Mouse (Mus musculus) regulatory T cell (primary cell): ENCODE data around the gene Rps17.

ENCODE experiments used
- in situ Hi-C: fragments of 300-600 bp; cut with MboI, MseI; formaldehyde crosslinking; loops from one replicate; pipeline ENCODE4 v1.15.1; 2025; ENCODE audit warnings: high pct_unique_total_duplicates

Gene Rps17

GRCm38 (mm10) chr7:81335705-81336431 is 9.2 kb downstream of the Rps17 start:
- in situ Hi-C loops, result no loop called here

GRCm38 (mm10) chr7:81331851-81332250 is 13.2 kb downstream of the Rps17 start:
- in situ Hi-C loops, result no loop called here

- in situ Hi-C loops, result no loop called here
These were observed 14.3 kb downstream of the Rps17 start for GRCm38 (mm10) chr7:81330767-81331166.

GRCm38 (mm10) chr7:81327661-81328060 is 17.4 kb downstream of the Rps17 start:
- in situ Hi-C loops, result no loop called here

GRCm38 (mm10) chr7:81326859-81327258 is 18.2 kb downstream of the Rps17 start:
- in situ Hi-C loops, result no loop called here

DNA sequence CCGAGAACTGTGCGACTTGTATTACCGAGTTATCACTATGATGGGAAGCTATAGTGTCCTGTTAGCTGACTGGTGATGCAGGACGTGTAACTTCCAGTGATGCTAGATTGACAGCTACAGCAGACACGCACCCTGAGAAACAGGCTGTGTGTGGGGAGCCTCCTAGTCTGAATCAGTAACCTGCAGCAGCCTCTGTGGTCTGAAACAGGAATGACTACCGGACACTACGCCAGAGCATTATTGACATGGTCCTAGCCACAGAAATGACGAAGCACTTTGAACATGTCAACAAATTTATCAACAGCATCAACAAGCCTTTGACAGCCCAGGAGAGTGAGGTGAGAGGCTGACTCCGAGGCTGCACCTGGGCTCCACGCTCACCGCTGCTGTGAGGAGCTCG is 19.0 kb downstream of the Rps17 start:
- in situ Hi-C loops, result no loop called here

GRCm38 (mm10) chr7:81321776-81322175 is 23.3 kb downstream of the Rps17 start:
- in situ Hi-C loops, result no loop called here

DNA sequence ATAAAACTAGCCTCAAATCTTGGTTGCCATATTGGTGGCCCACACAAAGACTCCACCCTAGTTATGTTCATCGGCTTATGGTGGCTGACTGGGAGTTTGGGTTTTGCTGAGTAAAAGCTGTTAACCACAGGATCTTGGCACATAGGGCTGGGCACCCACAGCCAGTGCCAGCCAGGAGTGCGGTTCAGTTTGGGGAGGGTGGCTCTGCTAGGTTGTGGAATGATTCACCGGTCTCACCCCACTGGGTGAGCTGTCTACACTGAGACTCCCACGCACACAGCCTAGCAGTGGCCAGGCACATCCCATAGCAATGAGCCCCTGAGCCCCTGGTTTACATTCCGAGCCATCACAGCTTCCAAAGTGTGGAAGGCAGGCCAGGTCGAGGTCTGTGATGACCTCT is 25.3 kb downstream of the Rps17 start:
- in situ Hi-C loops, result loop anchor here (10.0 kb wide), 1 partner anchor 155 kb away; no protein-coding TSS in a partner anchor

DNA sequence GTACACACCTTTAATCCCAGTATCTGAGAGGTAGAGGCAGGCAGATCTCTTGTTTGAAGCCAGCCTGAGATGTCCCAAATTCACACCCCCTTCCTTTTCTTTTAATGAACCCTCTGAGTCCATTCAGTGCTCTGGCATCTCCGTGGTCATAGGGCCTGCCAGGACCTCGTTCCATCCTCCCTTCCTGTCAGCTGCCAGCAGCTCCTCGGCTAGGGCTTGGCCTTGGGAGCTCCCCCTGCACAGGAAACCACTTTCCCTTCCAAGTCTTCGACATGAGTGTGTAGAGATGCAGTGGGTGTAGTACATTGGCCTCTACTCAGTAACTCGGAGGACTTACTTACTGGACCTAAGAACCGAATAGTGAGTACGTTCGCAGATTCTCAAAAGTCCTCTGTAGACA is 29.5 kb downstream of the Rps17 start:
- in situ Hi-C loops, result loop anchor here (10.0 kb wide), 1 partner anchor 151 kb away; no protein-coding TSS in a partner anchor

DNA sequence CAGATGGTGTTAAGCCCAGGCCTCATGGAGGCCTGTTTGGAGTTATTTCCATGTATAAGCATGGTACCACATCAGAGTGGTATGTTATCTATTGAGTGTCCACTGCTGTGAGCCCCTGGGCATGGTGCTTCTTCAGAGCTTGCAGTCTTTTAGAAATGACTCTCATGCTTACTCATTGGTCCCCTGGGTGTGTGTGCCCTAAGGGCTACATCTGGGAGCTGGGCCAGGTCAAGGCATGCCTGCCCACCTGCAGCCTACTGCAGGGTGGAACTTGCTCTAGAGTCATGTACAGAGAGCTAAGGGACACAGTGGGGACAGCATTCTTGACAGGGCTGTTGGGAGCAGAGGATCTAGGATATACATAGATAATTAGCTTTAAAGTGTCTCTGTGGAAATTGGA is 33.5 kb downstream of the Rps17 start:
- in situ Hi-C loops, result loop anchor here (10.0 kb wide), 1 partner anchor 147 kb away; no protein-coding TSS in a partner anchor

DNA sequence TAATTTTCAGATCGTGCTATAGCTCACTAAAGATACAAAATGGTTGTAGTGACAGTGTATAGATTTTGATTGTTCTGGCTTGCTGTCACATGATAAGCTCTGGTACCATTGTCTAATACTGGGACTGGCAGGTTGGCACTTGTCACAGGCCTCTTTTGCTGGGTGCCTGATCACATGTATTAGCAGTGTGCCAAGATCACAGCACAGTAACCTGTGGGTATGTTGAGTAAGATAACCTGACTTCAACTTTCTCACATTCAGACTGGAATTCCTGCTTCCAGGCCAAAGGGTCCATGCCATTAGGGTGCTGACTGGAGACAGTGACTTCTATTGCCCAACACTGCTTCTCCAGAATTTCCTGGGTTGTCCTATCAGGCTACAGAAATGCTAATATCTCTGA is 33.9 kb downstream of the Rps17 start:
- in situ Hi-C loops, result loop anchor here (10.0 kb wide), 1 partner anchor 146 kb away; no protein-coding TSS in a partner anchor

- in situ Hi-C loops, result no loop called here
These were observed 35.8 kb downstream of the Rps17 start for GRCm38 (mm10) chr7:81309247-81309646.

GRCm38 (mm10) chr7:81307735-81308134 is 37.3 kb downstream of the Rps17 start:
- in situ Hi-C loops, result no loop called here

DNA sequence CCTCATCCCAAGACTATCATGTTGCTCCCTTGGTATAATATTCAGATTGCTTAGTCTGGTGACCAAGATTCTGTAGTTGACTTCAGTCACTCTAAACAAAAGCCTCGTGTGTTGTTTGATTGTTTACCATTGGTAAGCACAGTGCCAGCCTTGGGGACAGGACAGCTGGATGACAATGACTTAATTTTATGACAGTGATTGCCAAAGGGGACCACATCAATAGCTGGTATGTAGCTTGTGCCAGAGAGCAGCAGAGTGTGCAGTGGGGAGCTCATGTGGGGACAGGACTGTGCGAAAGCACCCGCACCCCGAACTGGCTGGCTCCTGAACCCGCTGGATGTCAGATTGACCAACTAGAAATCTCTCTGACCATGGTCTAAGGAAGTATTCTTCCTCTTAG is 40.4 kb downstream of the Rps17 start:
- in situ Hi-C loops, result no loop called here

- in situ Hi-C loops, result no loop called here
These were observed 41.0 kb downstream of the Rps17 start for GRCm38 (mm10) chr7:81304100-81304499.

DNA sequence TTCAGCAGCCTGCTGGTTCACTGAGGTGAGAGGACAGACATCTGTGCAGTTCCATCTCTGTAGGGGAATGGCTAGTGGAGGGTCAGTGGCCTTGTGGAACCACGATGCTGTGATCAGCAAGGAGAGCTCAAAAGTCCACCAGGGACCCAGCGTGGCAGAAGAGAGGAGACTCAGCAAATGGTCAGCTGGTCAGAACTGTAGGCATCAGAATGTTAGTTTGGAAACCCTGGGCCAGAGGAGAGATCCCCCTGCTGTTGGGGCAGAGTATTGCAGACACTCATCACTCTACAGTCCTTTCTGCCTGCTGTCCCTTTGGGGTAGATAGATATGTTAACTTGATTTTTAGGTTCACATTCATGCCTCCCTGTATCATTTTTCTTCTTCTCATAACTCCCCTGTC is 41.4 kb downstream of the Rps17 start:
- in situ Hi-C loops, result no loop called here

GRCm38 (mm10) chr7:81301323-81301722 is 43.7 kb downstream of the Rps17 start:
- in situ Hi-C loops, result no loop called here

GRCm38 (mm10) chr7:81298206-81298605 is 46.8 kb downstream of the Rps17 start:
- in situ Hi-C loops, result no loop called here

DNA sequence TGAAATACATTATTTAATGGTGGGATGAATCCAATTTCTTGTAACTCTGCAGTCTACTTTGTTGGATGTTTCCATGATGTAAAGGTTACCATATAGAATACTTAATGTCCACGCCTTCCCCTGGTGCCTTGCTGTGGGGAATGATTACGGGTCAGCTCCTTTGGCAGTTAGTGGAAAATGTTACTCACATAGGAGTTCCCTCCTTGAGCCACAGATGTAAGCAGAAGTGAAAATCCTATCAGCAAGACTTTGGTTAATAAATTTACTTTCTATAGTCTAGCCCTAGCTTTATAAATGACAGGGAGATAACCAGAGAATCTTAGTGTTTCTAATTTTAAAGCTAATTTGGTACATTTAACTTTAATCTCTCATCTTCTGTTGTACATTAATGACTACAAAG is 49.9 kb downstream of the Rps17 start:
- in situ Hi-C loops, result no loop called here
